Mouse (Mus musculus) intestine, embryonic 14.5 days (tissue): ENCODE measurements around the gene Ecm1. TPM values are rescaled to one million over a fixed set of nuclear protein-coding genes. Genes with fewer than 3 reads are reported as not detected.
"Not testable (repeated sequence)": the region's sequence is repeated elsewhere in the genome, so short reads cannot be mapped to it uniquely, and the experiment has no call there.

Experiments used
- ATAC-seq: fragments of 200-750 bp; cut with Nextera tagmentation; replicated peaks from 2 replicates; pipeline ENCODE4 v1.8.0; 2017; ENCODE audit warnings: low read depth, moderate number of reproducible peaks, moderate TSS enrichment, moderate library complexity; ENCODE audit not compliant: low FRiP score, low TSS enrichment
- DNase-seq: peaks from one replicate; pipeline ENCODE4 v3.0.0-alpha.2; 2018; ENCODE audit warnings: low spot score
- H3K27ac ChIP-seq: fragments of 300-500 bp; sonication (generic); 2 replicates; pipeline ENCODE4 v1.5.1; 2014; ENCODE audit warnings: low read depth, mild to moderate bottlenecking, control low read depth
- H3K27me3 ChIP-seq: fragments of 300-500 bp; sonication (generic); replicated peaks from 2 replicates; pipeline ENCODE4 v1.6.1; 2014; ENCODE audit warnings: low read length, control low read depth; ENCODE audit not compliant: control insufficient read depth, insufficient read depth
- H3K36me3 ChIP-seq: fragments of 300-500 bp; sonication (generic); 2 replicates; pipeline ENCODE4 v1.6.1; 2014; ENCODE audit warnings: low read length, control low read depth; ENCODE audit not compliant: control insufficient read depth, insufficient read depth
- H3K4me1 ChIP-seq: fragments of 300-500 bp; sonication (generic); replicated peaks from 2 replicates; pipeline ENCODE4 v1.6.1; 2014; ENCODE audit warnings: low read length, control low read depth, mixed read lengths; ENCODE audit not compliant: control insufficient read depth, insufficient read depth
- H3K4me2 ChIP-seq: fragments of 300-500 bp; sonication (generic); 2 replicates; pipeline ENCODE4 v1.6.1; 2014; ENCODE audit warnings: low read length
- H3K4me3 ChIP-seq: fragments of 300-500 bp; sonication (generic); 2 replicates; pipeline ENCODE4 v1.5.1; 2014; ENCODE audit warnings: low read depth, low read length, control low read depth, mixed read lengths
- H3K9ac ChIP-seq: fragments of 300-500 bp; sonication (generic); 2 replicates; pipeline ENCODE4 v1.6.1; 2014; ENCODE audit warnings: mild to moderate bottlenecking, low read length
- H3K9me3 ChIP-seq: fragments of 300-500 bp; sonication (generic); 2 replicates; pipeline ENCODE4 v1.6.1; 2016; ENCODE audit warnings: low read length, control low read depth; ENCODE audit not compliant: control insufficient read depth
- WGBS: fragments of 180-500 bp; shearing (Covaris S2); extraction: QIAGEN DNeasy Blood & Tissue Kit; methylation state at CpG from one replicate; pipeline ENCODE4 v1.1.7; 2014; 5-methylcytosine and 5-hydroxymethylcytosine counted together
- polyA plus RNA-seq: library from polyadenylated mRNA; unstranded; fragments of >200 nt; fragmentation: Nextera tagmentation; extraction: Ambion mirVana; gene quantifications from 2 replicates; pipeline ENCODE4 v1.2.1, GENCODE M21; 2014

Ecm1 gene
- polyA plus RNA-seq, 1 experiment from 2014 or later = 23.2 TPM

GRCm38 (mm10) chr3:95700233-95700681 lies 39.1 kb downstream of the Ecm1 start:
- no peaks in the 10 kb centered on the region for H3K36me3 ChIP-seq
- H3K27ac ChIP-seq = no peak overlapping the region
- DNase-seq = no peak
- H3K9ac ChIP-seq = no peak overlapping the region
- ATAC-seq = no peak
- no peaks in the 10 kb centered on the region for H3K9me3 ChIP-seq
- H3K4me2 ChIP-seq = no peak overlapping the region
- no peak overlapping the region for H3K4me3 ChIP-seq
- peaks cover 18% of the 10 kb centered on the region for H3K4me1 ChIP-seq
- no peaks in the 10 kb centered on the region for H3K27me3 ChIP-seq
- WGBS = 66% methylated on average over 6 of the region's 6 CpGs

- Histone ChIP-seq H3K9ac (no peak overlapping the region), H3K27ac (no peak overlapping the region), H3K4me3 (no peak overlapping the region), H3K36me3 (no peaks in the 10 kb centered on the region), H3K9me3 (no peaks in the 10 kb centered on the region), H3K4me1 (peaks cover 27% of the 10 kb centered on the region), H3K27me3 (no peaks in the 10 kb centered on the region), H3K4me2 (no peak overlapping the region)
- WGBS = 91% methylated on average over 4 of the region's 4 CpGs
- no peak for ATAC-seq
- no peak for DNase-seq
These were observed 41.1 kb downstream of the Ecm1 start for GRCm38 (mm10) chr3:95698286-95698685.

GRCm38 (mm10) chr3:95696360-95696759 lies 43.0 kb downstream of the Ecm1 start:
- H3K9me3 ChIP-seq = no peaks in the 10 kb centered on the region
- WGBS = 8% methylated on average over 7 of the region's 7 CpGs
- ATAC-seq = no peak
- H3K27me3 ChIP-seq = no peaks in the 10 kb centered on the region
- DNase-seq = no peak
- H3K9ac ChIP-seq = no peak overlapping the region
- H3K36me3 ChIP-seq = no peaks in the 10 kb centered on the region
- no peak overlapping the region; the same call in 1 of the 2 replicates for H3K27ac ChIP-seq
- H3K4me3 ChIP-seq = no peak overlapping the region
- H3K4me1 ChIP-seq = peaks cover 22% of the 10 kb centered on the region
- H3K4me2 ChIP-seq = no peak overlapping the region

GRCm38 (mm10) chr3:95695796-95696195 lies 43.6 kb downstream of the Ecm1 start:
- ATAC-seq (no peak), DNase-seq (no peak)
- H3K4me2 ChIP-seq = no peak overlapping the region
- no peaks in the 10 kb centered on the region for H3K9me3 ChIP-seq
- H3K27ac ChIP-seq = no peak overlapping the region
- no peak overlapping the region for H3K4me3 ChIP-seq
- 30% methylated on average over 3 of the region's 3 CpGs for WGBS
- H3K4me1 ChIP-seq = peaks cover 16% of the 10 kb centered on the region
- H3K9ac ChIP-seq = no peak overlapping the region
- no peaks in the 10 kb centered on the region for H3K27me3 ChIP-seq
- no peaks in the 10 kb centered on the region for H3K36me3 ChIP-seq

GRCm38 (mm10) chr3:95694808-95695703 lies 44.3 kb downstream of the Ecm1 start:
- DNase-seq = no peak
- Histone ChIP-seq H3K4me1 (peaks cover 15% of the 10 kb centered on the region), H3K4me2 (no peak overlapping the region), H3K9me3 (no peaks in the 10 kb centered on the region), H3K4me3 (no peak overlapping the region), H3K27ac (no peak overlapping the region), H3K27me3 (no peaks in the 10 kb centered on the region), H3K36me3 (no peaks in the 10 kb centered on the region), H3K9ac (no peak overlapping the region)
- ATAC-seq = no peak
- 86% methylated on average over 11 of the region's 11 CpGs for WGBS

GRCm38 (mm10) chr3:95693821-95694807 lies 45.3 kb downstream of the Ecm1 start:
- H3K4me3 ChIP-seq = no peak overlapping the region
- H3K36me3 ChIP-seq = no peaks in the 10 kb centered on the region
- WGBS = 64% methylated on average over 11 of the region's 11 CpGs
- DNase-seq (no peak), ATAC-seq (no peak)
- no peak overlapping the region for H3K27ac ChIP-seq
- no peak overlapping the region for H3K4me2 ChIP-seq
- peaks cover 17% of the 10 kb centered on the region for H3K4me1 ChIP-seq
- no peak overlapping the region for H3K9ac ChIP-seq
- H3K9me3 ChIP-seq = no peaks in the 10 kb centered on the region
- H3K27me3 ChIP-seq = no peaks in the 10 kb centered on the region

GRCm38 (mm10) chr3:95692677-95693076 lies 46.7 kb downstream of the Ecm1 start:
- DNase-seq (no peak), ATAC-seq (no peak)
- no peak overlapping the region for H3K9ac ChIP-seq
- WGBS = 72% methylated on average over 6 of the region's 6 CpGs
- H3K4me3 ChIP-seq = no peak overlapping the region
- no peak overlapping the region for H3K27ac ChIP-seq
- H3K27me3 ChIP-seq = no peaks in the 10 kb centered on the region
- H3K4me2 ChIP-seq = no peak overlapping the region
- H3K36me3 ChIP-seq = no peaks in the 10 kb centered on the region
- H3K4me1 ChIP-seq = peaks cover 22% of the 10 kb centered on the region
- no peaks in the 10 kb centered on the region for H3K9me3 ChIP-seq

GRCm38 (mm10) chr3:95690552-95690951 lies 48.8 kb downstream of the Ecm1 start:
- not testable (repeated sequence) for H3K27me3 ChIP-seq, ATAC-seq, DNase-seq, H3K4me2 ChIP-seq, H3K9me3 ChIP-seq, H3K4me3 ChIP-seq, H3K36me3 ChIP-seq, H3K27ac ChIP-seq, H3K9ac ChIP-seq
- H3K4me1 ChIP-seq = peaks cover 29% of the 10 kb centered on the region
- WGBS = 93% methylated on average over 2 of the region's 2 CpGs
